Mouse (Mus musculus): Measurements from ENCODE around the gene A530032D15Rik.

The A530032D15Rik gene

DNA sequence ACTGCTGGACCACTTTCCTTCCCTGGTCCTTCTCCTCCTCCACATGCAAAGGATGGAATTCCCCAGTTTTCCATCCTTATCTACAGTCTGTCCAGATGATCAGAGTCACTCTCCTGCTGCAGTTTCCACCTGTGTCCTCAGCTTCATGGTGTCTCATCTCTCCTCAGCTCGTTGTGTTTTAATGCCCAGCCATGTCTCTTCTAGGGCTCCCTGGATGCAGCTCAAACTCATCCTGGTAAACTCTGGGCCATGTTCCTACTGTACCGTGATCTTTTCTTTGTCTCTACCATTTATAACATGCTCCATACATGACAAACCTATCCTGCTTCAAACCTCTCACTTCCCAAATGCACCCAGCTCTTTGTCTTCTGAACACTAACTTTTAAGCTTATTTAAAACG lies 38.0 kb downstream of the A530032D15Rik start:
- in situ Hi-C loops (cut with MboI, MseI): loop anchor here (5.0 kb wide), 2 partner anchors 116 to 436 kb away; no protein-coding TSS in a partner anchor

DNA sequence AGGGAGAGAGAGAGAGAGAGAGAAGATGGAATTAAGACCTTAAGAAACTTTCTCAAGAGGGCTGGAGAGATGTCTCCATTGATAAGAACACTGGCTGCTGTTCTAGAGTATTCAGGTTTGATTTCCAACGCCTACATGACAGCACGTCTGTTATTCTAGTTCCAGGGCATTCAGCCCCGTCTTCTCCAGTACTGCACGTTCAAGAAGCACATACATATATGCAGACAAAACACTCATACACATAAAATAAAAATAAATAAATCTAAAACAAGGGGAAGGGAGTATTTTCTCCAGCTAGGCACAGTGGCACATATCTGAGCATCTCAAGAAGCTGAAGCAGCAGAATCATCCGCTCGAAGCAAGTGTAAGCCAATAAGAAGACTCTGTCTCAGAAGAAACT lies 73.9 kb downstream of the A530032D15Rik start:
- in situ Hi-C loops (cut with MboI, MseI): loop anchor here (10.0 kb wide), 1 partner anchor 81 kb away; no protein-coding TSS in a partner anchor

- in situ Hi-C loops (cut with MboI, MseI): loop anchor here (10.0 kb wide), 1 partner anchor 80 kb away; no protein-coding TSS in a partner anchor
These were observed 75.3 kb downstream of the A530032D15Rik start for GRCm38 (mm10) chr1:85034394-85034793.

DNA sequence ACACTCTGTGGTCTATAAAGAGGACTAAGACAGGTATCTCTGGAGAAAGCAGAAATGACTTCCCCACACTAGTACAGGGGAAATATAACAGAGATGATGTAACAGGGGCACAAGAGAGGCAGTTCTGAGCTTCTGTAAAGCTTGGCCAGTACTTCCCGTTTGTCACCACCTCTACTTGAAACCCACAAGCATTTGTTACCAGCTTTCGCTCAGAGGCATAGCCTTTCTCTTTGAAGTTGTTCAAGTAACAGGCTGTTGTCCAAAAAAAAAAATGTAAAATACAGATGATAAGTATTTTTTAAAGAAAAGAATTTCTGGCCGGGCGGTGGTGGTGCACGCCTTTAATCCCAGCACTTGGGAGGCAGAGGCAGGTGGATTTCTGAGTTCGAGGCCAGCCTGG lies 76.0 kb downstream of the A530032D15Rik start:
- in situ Hi-C loops (cut with MboI, MseI): loop anchor here (10.0 kb wide), 1 partner anchor 79 kb away; no protein-coding TSS in a partner anchor
